Mouse (Mus musculus): ENCODE data around the gene Mfap5. TPM values are rescaled to one million over a fixed set of nuclear protein-coding genes. Genes with fewer than 3 reads are reported as not detected.

The Mfap5 gene
- total RNA-seq (2023) = not detected

GRCm38 (mm10) chr6:122505545-122505944 is at the start of gene Mfap5:
Gene Mfap5 (plus strand): TSS chr6:122505845.

GRCm38 (mm10) chr6:122498661-122499060 is 7.0 kb upstream of the Mfap5 start, which contains the start of gene Rimklb:
Gene Rimklb (minus strand): TSS chr6:122498761.

GRCm38 (mm10) chr6:122553606-122554005 is 48.0 kb downstream of the Mfap5 start, which contains the start of gene Aicda:
Gene Aicda (plus strand): TSS chr6:122553801.

Other genes starting within 250 kb of the Mfap5 start
- gene Klrg1, start 223.0 kb upstream of the Mfap5 start, total RNA-seq (2023) = 1 to 10 TPM; 1.4 to 2.5 TPM
- gene M6pr, start 197.1 kb upstream of the Mfap5 start, total RNA-seq (2023) = 100 to 1,000 TPM; 125 to 132 TPM
- 10 to 100 TPM; 34.3 to 46.7 TPM for gene Phc1, start 165.3 kb upstream of the Mfap5 start, total RNA-seq (2023)
- gene Rimklb, start 7.1 kb upstream of the Mfap5 start, total RNA-seq (2023) = not detected
- gene Aicda, start 48.0 kb downstream of the Mfap5 start, total RNA-seq (2023) = not detected
- gene Apobec1, start 96.6 kb downstream of the Mfap5 start, total RNA-seq (2023) = 10 to 100 TPM; 12.1 to 15.3 TPM
- not detected for gene Gdf3, start 104.2 kb downstream of the Mfap5 start, total RNA-seq (2023)
- under 1 TPM in 1 of 2 experiments, not detected in 1; 0.87 TPM for gene Dppa3, start 120.6 kb downstream of the Mfap5 start, total RNA-seq (2023)
- not detected for gene Nanog, start 201.6 kb downstream of the Mfap5 start, total RNA-seq (2023)